ENCODE assay signal across 9 mouse cellular contexts in the genomic region with DNA sequence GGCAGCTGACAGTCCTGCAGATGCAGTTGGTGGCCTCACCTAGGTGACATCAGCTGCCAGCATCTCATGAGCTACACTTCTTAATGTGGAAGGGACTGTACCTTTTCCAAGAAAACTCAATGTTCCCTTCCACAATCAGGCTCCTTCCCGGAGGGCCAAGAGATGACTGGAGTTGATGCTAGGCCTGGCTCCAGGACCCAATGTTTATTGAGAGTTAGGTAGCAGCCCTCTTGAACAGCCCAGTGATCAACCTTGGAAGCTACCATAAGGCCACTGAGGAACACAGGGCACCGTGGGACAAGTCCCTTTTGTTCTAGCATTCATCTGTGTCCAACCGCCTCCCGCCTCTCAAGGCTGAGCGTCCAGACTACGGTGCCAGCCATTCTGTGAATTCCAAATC. TPM values are rescaled to one million over a fixed set of nuclear protein-coding genes. Genes with fewer than 3 reads are reported as not detected.
DNase-seq lines count a peak whose midpoint lies in the region; ATAC-seq and TF ChIP-seq lines count a peak whose summit lies in the region.
"Had no signal": no experiment of that assay in that cellular context is flagged by ENCODE, and none has a peak within 500 bp of the region (broad histone marks: within the 10 kb centered on the region; RNA-seq: fewer than 3 reads in every experiment).

No protein-coding gene starts in this region.

- H3K9ac ChIP-seq in kidney, embryonic 14.5 days (ENCODE audit: low read depth, low read length) = peak overlapping the region; percentile 98
- peak overlapping the region; percentile 99 for H3K9ac ChIP-seq in hindbrain, embryonic 13.5 days
- peak overlapping the region; percentile 99 for H3K9ac ChIP-seq in midbrain, embryonic 13.5 days (replicated peaks)

- WGBS in kidney, embryonic 14.5 days = 94% methylated on average over 6 of the region's 6 CpGs
- WGBS in hindbrain, embryonic 13.5 days = 82% methylated on average over 6 of the region's 6 CpGs
- WGBS in midbrain, embryonic 13.5 days = 85% methylated on average over 6 of the region's 6 CpGs

- peaks cover 8% of the 10 kb centered on the region; the same call in 1 of the 2 replicates for H3K4me1 ChIP-seq in kidney, embryonic 14.5 days (ENCODE audit: control insufficient read depth, insufficient read depth, low read length)
- peaks cover 5% of the 10 kb centered on the region for H3K4me1 ChIP-seq in cortical plate, adult 2 months (ENCODE audit: control insufficient read depth, insufficient read depth, low read length)
- peaks cover 15% of the 10 kb centered on the region for H3K4me1 ChIP-seq in hindbrain, embryonic 13.5 days (replicated peaks)
- peaks cover 20% of the 10 kb centered on the region for H3K4me1 ChIP-seq in midbrain, embryonic 13.5 days (replicated peaks)

- H3K4me2 ChIP-seq in kidney, embryonic 14.5 days (replicated peaks; ENCODE audit: low read depth, low read length) = peak overlapping the region; percentile 85
- H3K4me2 ChIP-seq in hindbrain, embryonic 13.5 days = peak overlapping the region; percentile 78
- H3K4me2 ChIP-seq in midbrain, embryonic 13.5 days (replicated peaks) = peak overlapping the region; percentile 86

- no peak for TF ChIP-seq CTCF in cortical plate, adult 2 months (IDR thresholded peaks at IDR 0.05; ENCODE audit: extremely low read depth, insufficient read depth, low read length)

- H3K27ac ChIP-seq in kidney, embryonic 14.5 days (ENCODE audit: low read depth, low read length) = no peak overlapping the region
- no peak overlapping the region for H3K27ac ChIP-seq in cortical plate, adult 2 months (ENCODE audit: insufficient read depth, low read length)
- 0 out of 2 replicates have a peak overlapping the region, but pooled peaks have one; percentile 95 for H3K27ac ChIP-seq in hindbrain, embryonic 13.5 days
- H3K27ac ChIP-seq in midbrain, embryonic 13.5 days = no peak overlapping the region

- DNase-seq in kidney, postnatal 14 days = no peak
- DNase-seq in ovary, postnatal 36 days (ENCODE audit: low spot score) = no peak
- DNase-seq in ovary, postnatal 10 days (ENCODE audit: low spot score) = no peak
- DNase-seq in ovary, adult 18-20 months (ENCODE audit: low spot score) = no peak
- DNase-seq: right cerebral cortex, adult 18-20 months had no signal

- peaks cover 12% of the 10 kb centered on the region for H3K36me3 ChIP-seq in kidney, embryonic 14.5 days (ENCODE audit: control insufficient read depth, insufficient read depth, low read length)
- H3K36me3 ChIP-seq in hindbrain, embryonic 13.5 days = peaks cover 18% of the 10 kb centered on the region
- H3K36me3 ChIP-seq in midbrain, embryonic 13.5 days = peaks cover 20% of the 10 kb centered on the region

- H3K9me3 ChIP-seq in kidney, embryonic 14.5 days (ENCODE audit: control insufficient read depth, low read length) = no peaks in the 10 kb centered on the region
- H3K9me3 ChIP-seq in hindbrain, embryonic 13.5 days = no peaks in the 10 kb centered on the region
- no peaks in the 10 kb centered on the region for H3K9me3 ChIP-seq in midbrain, embryonic 13.5 days

- ATAC-seq in kidney, embryonic 14.5 days (ENCODE audit: low FRiP score, low TSS enrichment) = no peak
- ATAC-seq in hindbrain, embryonic 13.5 days (ENCODE audit: low FRiP score) = no peak
- ATAC-seq in midbrain, embryonic 13.5 days = no peak

- H3K27me3 ChIP-seq in kidney, embryonic 14.5 days (ENCODE audit: control insufficient read depth, insufficient read depth, low read length) = no peaks in the 10 kb centered on the region
- H3K27me3 ChIP-seq in hindbrain, embryonic 13.5 days = no peaks in the 10 kb centered on the region
- H3K27me3 ChIP-seq in midbrain, embryonic 13.5 days = no peaks in the 10 kb centered on the region

- no peak for TF ChIP-seq POLR2A in cortical plate, adult 2 months (IDR thresholded peaks at IDR 0.05; ENCODE audit: extremely low read depth, insufficient read depth, low read length)

- peak overlapping the region; percentile 89 for H3K4me3 ChIP-seq in kidney, embryonic 14.5 days (ENCODE audit: low read length)
- H3K4me3 ChIP-seq in cortical plate, adult 2 months (ENCODE audit: insufficient read depth, low read length) = peak overlapping the region; percentile 95
- peak overlapping the region; percentile 85 for H3K4me3 ChIP-seq in hindbrain, embryonic 13.5 days
- H3K4me3 ChIP-seq in midbrain, embryonic 13.5 days (replicated peaks) = peak overlapping the region; percentile 86

RNA-seq across cellular contexts. Expression of a gene that starts 1.1 kb away (rescaled TPM):
- polyA plus RNA-seq in kidney, embryonic 14.5 days (2014; fragmentation: Nextera tagmentation; extraction: Ambion mirVana) = 22.8 and 36.8 TPM in 2 replicates
- 162 and 188 TPM in 2 replicates for polyA plus RNA-seq in cortical plate, adult 2 months (2012; rRNA removed)
- polyA plus RNA-seq in hindbrain, embryonic 13.5 days (2015; fragmentation: Nextera tagmentation; extraction: Ambion mirVana) = 37.5 and 40.7 TPM in 2 replicates
- 36.8 and 39.9 TPM in 2 replicates for polyA plus RNA-seq in midbrain, embryonic 13.5 days (2015; fragmentation: Nextera tagmentation; extraction: Ambion mirVana)

RNA-seq across cellular contexts. Expression of a gene that starts 42.0 kb away (rescaled TPM):
- polyA plus RNA-seq in kidney, embryonic 14.5 days (2014; fragmentation: Nextera tagmentation; extraction: Ambion mirVana) = 21.8 and 22.0 TPM in 2 replicates
- 23.7 and 24.9 TPM in 2 replicates for polyA plus RNA-seq in cortical plate, adult 2 months (2012; rRNA removed)
- 30.2 and 30.6 TPM in 2 replicates for polyA plus RNA-seq in hindbrain, embryonic 13.5 days (2015; fragmentation: Nextera tagmentation; extraction: Ambion mirVana)
- polyA plus RNA-seq in midbrain, embryonic 13.5 days (2015; fragmentation: Nextera tagmentation; extraction: Ambion mirVana) = 34.1 and 35.1 TPM in 2 replicates
